Mouse (Mus musculus): ENCODE measurements around the gene Olfr1318. TPM values are rescaled to one million over a fixed set of nuclear protein-coding genes. Genes with fewer than 3 reads are reported as not detected.

Olfr1318 gene
- not detected for polyA plus RNA-seq (2012; fragmentation: generic; extraction: Trizol)

GRCm38 (mm10) chr2:112153898-112154297, at the start of gene Olfr1318:
Olfr1318 (plus strand) TSS chr2:112154198.
- TF ChIP-seq USF1 (IDR thresholded peaks at IDR 0.05; ENCODE audit: low read depth) (no peak), POLR2A (IDR thresholded peaks at IDR 0.05; ENCODE audit: insufficient read length, low read depth) (no peak), MYOG (IDR thresholded peaks at IDR 0.05; ENCODE audit: control insufficient read depth in 1 of 3, insufficient read depth in 1 of 3, insufficient read length in 2 of 3, low read depth in 2 of 3) (no peak), TCF12 (IDR thresholded peaks at IDR 0.05; ENCODE audit: insufficient read depth, poor library complexity, severe bottlenecking) (no peak), TCF3 (IDR thresholded peaks at IDR 0.05; ENCODE audit: insufficient read length, low read depth) (no peak)
- H3K36me3 ChIP-seq (ENCODE audit: control insufficient read depth, insufficient read depth) = no peaks in the 10 kb centered on the region

GRCm38 (mm10) chr2:112115340-112115739, 38.7 kb upstream of the Olfr1318 start, which contains the start of gene Olfr1315-ps1:
Olfr1315-ps1 (minus strand) TSS chr2:112115440.
- no peak within 1 kb of the TSS for H3ac ChIP-seq (ENCODE audit: control insufficient read depth, insufficient read length)
- TF ChIP-seq POLR2AphosphoS2 (IDR thresholded peaks at IDR 0.05; ENCODE audit: insufficient read length, low read depth) (no peak), MYOD1 (IDR thresholded peaks at IDR 0.05; ENCODE audit: control insufficient read depth in 1 of 3, insufficient read length in 2 of 3, low read depth in 2 of 3) (no peak), TCF12 (IDR thresholded peaks at IDR 0.05; ENCODE audit: insufficient read depth, poor library complexity, severe bottlenecking) (no peak), USF1 (IDR thresholded peaks at IDR 0.05; ENCODE audit: low read depth) (no peak), REST (IDR thresholded peaks at IDR 0.05; ENCODE audit: insufficient read depth, insufficient read length) (no peak), SRF (IDR thresholded peaks at IDR 0.05; ENCODE audit: control insufficient read depth, insufficient read length, low read depth) (no peak), MYOG (IDR thresholded peaks at IDR 0.05; ENCODE audit: control insufficient read depth in 1 of 3, insufficient read depth in 1 of 3, insufficient read length in 2 of 3, low read depth in 2 of 3) (no peak), CEBPB (IDR thresholded peaks at IDR 0.05; ENCODE audit: insufficient read depth, poor library complexity, severe bottlenecking) (no peak), MAX (IDR thresholded peaks at IDR 0.05; ENCODE audit: low read depth) (no peak), POLR2A (IDR thresholded peaks at IDR 0.05; ENCODE audit: insufficient read length, low read depth) (no peak), E2F4 (IDR thresholded peaks at IDR 0.05; ENCODE audit: insufficient read depth) (no peak)

More at GRCm38 (mm10) chr2:112153898-112154297, at the start of gene Olfr1318:
- no peak within 1 kb of the TSS for H3ac ChIP-seq (ENCODE audit: control insufficient read depth, insufficient read length)
- H3K27me3 ChIP-seq (ENCODE audit: control insufficient read depth, insufficient read depth, insufficient read length) = no peaks in the 10 kb centered on the region
- H3K4me3 ChIP-seq = no peak within 1 kb of the TSS
- no peaks in the 10 kb centered on the region for H3K79me2 ChIP-seq (ENCODE audit: control insufficient read depth, insufficient read depth)
- no peak within 1 kb of the TSS for H3K4me2 ChIP-seq (ENCODE audit: low read depth)

GRCm38 (mm10) chr2:112134877-112135276, 19.1 kb upstream of the Olfr1318 start, which contains the start of gene Olfr1316:
Olfr1316 (minus strand) TSS chr2:112134977.
- TF ChIP-seq TCF12 (IDR thresholded peaks at IDR 0.05; ENCODE audit: insufficient read depth, poor library complexity, severe bottlenecking) = no peak
- no peak for TF ChIP-seq POLR2A (IDR thresholded peaks at IDR 0.05; ENCODE audit: insufficient read length, low read depth)
- no peak for TF ChIP-seq MAX (IDR thresholded peaks at IDR 0.05; ENCODE audit: low read depth)
- TF ChIP-seq POLR2AphosphoS2 (IDR thresholded peaks at IDR 0.05; ENCODE audit: insufficient read length, low read depth) = no peak
- TF ChIP-seq USF1 (IDR thresholded peaks at IDR 0.05; ENCODE audit: low read depth) = no peak
- TF ChIP-seq CEBPB (IDR thresholded peaks at IDR 0.05; ENCODE audit: insufficient read depth, poor library complexity, severe bottlenecking) = no peak
- no peak for TF ChIP-seq MYOG (IDR thresholded peaks at IDR 0.05; ENCODE audit: control insufficient read depth in 1 of 3, insufficient read depth in 1 of 3, insufficient read length in 2 of 3, low read depth in 2 of 3)
- no peak for TF ChIP-seq TCF3 (IDR thresholded peaks at IDR 0.05; ENCODE audit: insufficient read length, low read depth)
- TF ChIP-seq E2F4 (IDR thresholded peaks at IDR 0.05; ENCODE audit: insufficient read depth) = no peak
- no peak for TF ChIP-seq SRF (IDR thresholded peaks at IDR 0.05; ENCODE audit: control insufficient read depth, insufficient read length, low read depth)
- no peak for TF ChIP-seq MYOD1 (IDR thresholded peaks at IDR 0.05; ENCODE audit: control insufficient read depth in 1 of 3, insufficient read length in 2 of 3, low read depth in 2 of 3)
- no peak for TF ChIP-seq REST (IDR thresholded peaks at IDR 0.05; ENCODE audit: insufficient read depth, insufficient read length)
- Histone ChIP-seq H3ac (ENCODE audit: control insufficient read depth, insufficient read length) (no peak within 1 kb of the TSS), H3K79me2 (ENCODE audit: control insufficient read depth, insufficient read depth) (no peaks in the 10 kb centered on the region), H3K36me3 (ENCODE audit: control insufficient read depth, insufficient read depth) (no peaks in the 10 kb centered on the region), H3K27me3 (ENCODE audit: control insufficient read depth, insufficient read depth, insufficient read length) (no peaks in the 10 kb centered on the region), H3K4me3 (no peak within 1 kb of the TSS), H3K4me2 (ENCODE audit: low read depth) (no peak within 1 kb of the TSS)

More at GRCm38 (mm10) chr2:112115340-112115739, 38.7 kb upstream of the Olfr1318 start, which contains the start of gene Olfr1315-ps1:
- H3K4me3 ChIP-seq = no peak within 1 kb of the TSS
- H3K79me2 ChIP-seq (ENCODE audit: control insufficient read depth, insufficient read depth) = no peaks in the 10 kb centered on the region
- no peaks in the 10 kb centered on the region for H3K36me3 ChIP-seq (ENCODE audit: control insufficient read depth, insufficient read depth)
- H3K27me3 ChIP-seq (ENCODE audit: control insufficient read depth, insufficient read depth, insufficient read length) = no peaks in the 10 kb centered on the region
- no peak within 1 kb of the TSS for H3K4me2 ChIP-seq (ENCODE audit: low read depth)

DNA sequence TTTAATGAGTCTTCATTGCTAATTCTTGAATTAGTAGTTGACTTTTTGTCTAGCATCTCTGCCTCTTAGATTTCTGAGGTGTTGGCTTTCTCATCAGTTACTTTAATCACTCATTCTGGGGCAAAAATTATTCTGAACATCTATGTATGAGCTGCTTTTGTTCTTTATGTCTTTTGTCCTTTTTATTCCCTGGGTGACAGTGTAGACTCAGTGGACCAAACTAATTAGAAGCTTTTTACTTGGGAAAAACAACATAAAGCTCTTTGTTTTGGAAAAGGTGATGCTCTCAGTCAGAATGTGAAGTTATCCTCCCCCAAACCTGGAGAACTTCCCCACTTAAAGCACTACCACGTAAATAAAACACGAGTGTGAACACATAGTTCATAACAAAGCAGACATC, 14.0 kb upstream of the Olfr1318 start, which contains the start of gene Olfr1317:
Gene Olfr1317, plus strand, starts transcription at position 301 of the 400 bp plus-strand sequence.
- Histone ChIP-seq H3K36me3 (ENCODE audit: control insufficient read depth, insufficient read depth) (no peaks in the 10 kb centered on the region), H3ac (ENCODE audit: control insufficient read depth, insufficient read length) (no peak within 1 kb of the TSS), H3K27me3 (ENCODE audit: control insufficient read depth, insufficient read depth, insufficient read length) (no peaks in the 10 kb centered on the region), H3K4me3 (no peak within 1 kb of the TSS), H3K79me2 (ENCODE audit: control insufficient read depth, insufficient read depth) (no peaks in the 10 kb centered on the region), H3K4me2 (ENCODE audit: low read depth) (no peak within 1 kb of the TSS)
- TF ChIP-seq MYOG (IDR thresholded peaks at IDR 0.05; ENCODE audit: control insufficient read depth in 1 of 3, insufficient read depth in 1 of 3, insufficient read length in 2 of 3, low read depth in 2 of 3) (no peak), TCF3 (IDR thresholded peaks at IDR 0.05; ENCODE audit: insufficient read length, low read depth) (no peak), REST (IDR thresholded peaks at IDR 0.05; ENCODE audit: insufficient read depth, insufficient read length) (no peak), CEBPB (IDR thresholded peaks at IDR 0.05; ENCODE audit: insufficient read depth, poor library complexity, severe bottlenecking) (no peak), MAX (IDR thresholded peaks at IDR 0.05; ENCODE audit: low read depth) (no peak), E2F4 (IDR thresholded peaks at IDR 0.05; ENCODE audit: insufficient read depth) (no peak), POLR2A (IDR thresholded peaks at IDR 0.05; ENCODE audit: insufficient read length, low read depth) (no peak), SRF (IDR thresholded peaks at IDR 0.05; ENCODE audit: control insufficient read depth, insufficient read length, low read depth) (no peak), POLR2AphosphoS2 (IDR thresholded peaks at IDR 0.05; ENCODE audit: insufficient read length, low read depth) (no peak), USF1 (IDR thresholded peaks at IDR 0.05; ENCODE audit: low read depth) (no peak), MYOD1 (IDR thresholded peaks at IDR 0.05; ENCODE audit: control insufficient read depth in 1 of 3, insufficient read length in 2 of 3, low read depth in 2 of 3) (no peak), TCF12 (IDR thresholded peaks at IDR 0.05; ENCODE audit: insufficient read depth, poor library complexity, severe bottlenecking) (no peak)

All from myocyte (in vitro differentiated cells).